Mouse (Mus musculus): Measurements from ENCODE around the gene Myo1d. TPM values are rescaled to one million over a fixed set of nuclear protein-coding genes. Genes with fewer than 3 reads are reported as not detected.

The Myo1d gene
- polyA plus RNA-seq, 1 experiment from 2014 or later = 15.8 TPM

- H3K4me2 ChIP-seq (replicated peaks; ENCODE audit: low read depth, low read length) = no peak overlapping the region
- H3K4me3 ChIP-seq (ENCODE audit: low read length) = no peak overlapping the region
- H3K9ac ChIP-seq (replicated peaks; ENCODE audit: low read length) = no peak overlapping the region
- WGBS = 87% methylated on average over 3 of the region's 3 CpGs
- H3K4me1 ChIP-seq (ENCODE audit: insufficient read depth, low read length) = no peaks in the 10 kb centered on the region
- ATAC-seq (ENCODE audit: low FRiP score, low TSS enrichment) = no peak
- no peak overlapping the region for H3K27ac ChIP-seq (ENCODE audit: low read length)
- no peaks in the 10 kb centered on the region for H3K36me3 ChIP-seq (ENCODE audit: insufficient read depth, low read length)
- H3K9me3 ChIP-seq (ENCODE audit: low read length) = no peaks in the 10 kb centered on the region
- H3K27me3 ChIP-seq (ENCODE audit: insufficient read depth, low read length) = no peaks in the 10 kb centered on the region
Measured at GRCm38 (mm10) chr11:80664261-80664660, 115.6 kb downstream of the Myo1d start.

- Histone ChIP-seq H3K27ac (ENCODE audit: low read length) (no peak overlapping the region), H3K4me2 (replicated peaks; ENCODE audit: low read depth, low read length) (no peak overlapping the region), H3K27me3 (ENCODE audit: insufficient read depth, low read length) (no peaks in the 10 kb centered on the region), H3K36me3 (ENCODE audit: insufficient read depth, low read length) (no peaks in the 10 kb centered on the region), H3K9me3 (ENCODE audit: low read length) (no peaks in the 10 kb centered on the region), H3K9ac (replicated peaks; ENCODE audit: low read length) (no peak overlapping the region), H3K4me1 (ENCODE audit: insufficient read depth, low read length) (no peaks in the 10 kb centered on the region), H3K4me3 (ENCODE audit: low read length) (no peak overlapping the region)
- 86% methylated on average over 5 of the region's 5 CpGs for WGBS
- ATAC-seq (ENCODE audit: low FRiP score, low TSS enrichment) = no peak
Measured at GRCm38 (mm10) chr11:80645111-80645510, 134.7 kb downstream of the Myo1d start.

GRCm38 (mm10) chr11:80628992-80629865, 150.6 kb downstream of the Myo1d start:
- no peak for ATAC-seq (ENCODE audit: low FRiP score, low TSS enrichment)
- H3K4me1 ChIP-seq (ENCODE audit: insufficient read depth, low read length) = no peaks in the 10 kb centered on the region
- H3K9ac ChIP-seq (replicated peaks; ENCODE audit: low read length) = no peak overlapping the region
- H3K4me2 ChIP-seq (replicated peaks; ENCODE audit: low read depth, low read length) = no peak overlapping the region
- H3K9me3 ChIP-seq (ENCODE audit: low read length) = no peaks in the 10 kb centered on the region
- H3K27ac ChIP-seq (ENCODE audit: low read length) = no peak overlapping the region
- no peaks in the 10 kb centered on the region for H3K27me3 ChIP-seq (ENCODE audit: insufficient read depth, low read length)
- no peak overlapping the region for H3K4me3 ChIP-seq (ENCODE audit: low read length)
- WGBS = 82% methylated on average over 10 of the region's 10 CpGs
- no peaks in the 10 kb centered on the region for H3K36me3 ChIP-seq (ENCODE audit: insufficient read depth, low read length)

GRCm38 (mm10) chr11:80628581-80628980, 151.2 kb downstream of the Myo1d start:
- WGBS = 89% methylated on average over 4 of the region's 4 CpGs
- Histone ChIP-seq H3K27me3 (ENCODE audit: insufficient read depth, low read length) (no peaks in the 10 kb centered on the region), H3K27ac (ENCODE audit: low read length) (no peak overlapping the region), H3K9me3 (ENCODE audit: low read length) (no peaks in the 10 kb centered on the region), H3K9ac (replicated peaks; ENCODE audit: low read length) (no peak overlapping the region), H3K36me3 (ENCODE audit: insufficient read depth, low read length) (no peaks in the 10 kb centered on the region), H3K4me1 (ENCODE audit: insufficient read depth, low read length) (no peaks in the 10 kb centered on the region), H3K4me3 (ENCODE audit: low read length) (no peak overlapping the region), H3K4me2 (replicated peaks; ENCODE audit: low read depth, low read length) (no peak overlapping the region)
- no peak for ATAC-seq (ENCODE audit: low FRiP score, low TSS enrichment)

- H3K4me1 ChIP-seq (ENCODE audit: insufficient read depth, low read length) = no peaks in the 10 kb centered on the region
- no peaks in the 10 kb centered on the region for H3K9me3 ChIP-seq (ENCODE audit: low read length)
- no peak overlapping the region for H3K4me2 ChIP-seq (replicated peaks; ENCODE audit: low read depth, low read length)
- no peaks in the 10 kb centered on the region for H3K27me3 ChIP-seq (ENCODE audit: insufficient read depth, low read length)
- no peak overlapping the region for H3K4me3 ChIP-seq (ENCODE audit: low read length)
- no peak overlapping the region for H3K9ac ChIP-seq (replicated peaks; ENCODE audit: low read length)
- WGBS = 68% methylated on average over 7 of the region's 7 CpGs
- no peak overlapping the region for H3K27ac ChIP-seq (ENCODE audit: low read length)
- no peaks in the 10 kb centered on the region for H3K36me3 ChIP-seq (ENCODE audit: insufficient read depth, low read length)
- ATAC-seq (ENCODE audit: low FRiP score, low TSS enrichment) = no peak
Measured at GRCm38 (mm10) chr11:80623038-80623380, 156.8 kb downstream of the Myo1d start.

GRCm38 (mm10) chr11:80622233-80623037, 157.4 kb downstream of the Myo1d start:
- ATAC-seq (ENCODE audit: low FRiP score, low TSS enrichment) = no peak
- H3K27me3 ChIP-seq (ENCODE audit: insufficient read depth, low read length) = no peaks in the 10 kb centered on the region
- H3K9ac ChIP-seq (replicated peaks; ENCODE audit: low read length) = no peak overlapping the region
- no peak overlapping the region for H3K4me2 ChIP-seq (replicated peaks; ENCODE audit: low read depth, low read length)
- 40% methylated on average over 11 of the region's 11 CpGs for WGBS
- H3K9me3 ChIP-seq (ENCODE audit: low read length) = no peaks in the 10 kb centered on the region
- H3K36me3 ChIP-seq (ENCODE audit: insufficient read depth, low read length) = no peaks in the 10 kb centered on the region
- H3K4me1 ChIP-seq (ENCODE audit: insufficient read depth, low read length) = no peaks in the 10 kb centered on the region
- H3K4me3 ChIP-seq (ENCODE audit: low read length) = no peak overlapping the region
- H3K27ac ChIP-seq (ENCODE audit: low read length) = no peak overlapping the region

- 56% methylated on average over 6 of the region's 6 CpGs for WGBS
Measured at GRCm38 (mm10) chr11:80614949-80615725, 164.7 kb downstream of the Myo1d start.

GRCm38 (mm10) chr11:80614418-80614817, 165.4 kb downstream of the Myo1d start:
- H3K9ac ChIP-seq (replicated peaks; ENCODE audit: low read length) = no peak overlapping the region
- H3K4me3 ChIP-seq (ENCODE audit: low read length) = no peak overlapping the region
- H3K9me3 ChIP-seq (ENCODE audit: low read length) = no peaks in the 10 kb centered on the region
- H3K4me2 ChIP-seq (replicated peaks; ENCODE audit: low read depth, low read length) = no peak overlapping the region
- no peaks in the 10 kb centered on the region for H3K36me3 ChIP-seq (ENCODE audit: insufficient read depth, low read length)
- no peak overlapping the region for H3K27ac ChIP-seq (ENCODE audit: low read length)
- H3K4me1 ChIP-seq (ENCODE audit: insufficient read depth, low read length) = no peaks in the 10 kb centered on the region
- H3K27me3 ChIP-seq (ENCODE audit: insufficient read depth, low read length) = no peaks in the 10 kb centered on the region
- no peak for ATAC-seq (ENCODE audit: low FRiP score, low TSS enrichment)
- 44% methylated on average over 5 of the region's 5 CpGs for WGBS

More at GRCm38 (mm10) chr11:80614949-80615725, 164.7 kb downstream of the Myo1d start:
- H3K4me1 ChIP-seq (ENCODE audit: insufficient read depth, low read length) = no peaks in the 10 kb centered on the region
- H3K9me3 ChIP-seq (ENCODE audit: low read length) = no peaks in the 10 kb centered on the region
- H3K27ac ChIP-seq (ENCODE audit: low read length) = no peak overlapping the region
- H3K4me2 ChIP-seq (replicated peaks; ENCODE audit: low read depth, low read length) = no peak overlapping the region
- no peak overlapping the region for H3K4me3 ChIP-seq (ENCODE audit: low read length)
- H3K27me3 ChIP-seq (ENCODE audit: insufficient read depth, low read length) = no peaks in the 10 kb centered on the region
- H3K9ac ChIP-seq (replicated peaks; ENCODE audit: low read length) = no peak overlapping the region
- H3K36me3 ChIP-seq (ENCODE audit: insufficient read depth, low read length) = no peaks in the 10 kb centered on the region
- no peak for ATAC-seq (ENCODE audit: low FRiP score, low TSS enrichment)

GRCm38 (mm10) chr11:80613534-80613933, 166.3 kb downstream of the Myo1d start:
- Histone ChIP-seq H3K27ac (ENCODE audit: low read length) (no peak overlapping the region), H3K4me3 (ENCODE audit: low read length) (no peak overlapping the region), H3K36me3 (ENCODE audit: insufficient read depth, low read length) (no peaks in the 10 kb centered on the region), H3K9me3 (ENCODE audit: low read length) (no peaks in the 10 kb centered on the region), H3K27me3 (ENCODE audit: insufficient read depth, low read length) (no peaks in the 10 kb centered on the region), H3K4me2 (replicated peaks; ENCODE audit: low read depth, low read length) (no peak overlapping the region), H3K9ac (replicated peaks; ENCODE audit: low read length) (no peak overlapping the region), H3K4me1 (ENCODE audit: insufficient read depth, low read length) (no peaks in the 10 kb centered on the region)
- WGBS = 11% methylated on average over 6 of the region's 6 CpGs
- ATAC-seq (ENCODE audit: low FRiP score, low TSS enrichment) = no peak

Data from kidney, embryonic 16.5 days (tissue).